ENCODE assay signal across 8 mouse cellular contexts in genomic region chr2:28418034-28418433, GRCm38 (mm10). TPM values are rescaled to one million over a fixed set of nuclear protein-coding genes. Genes with fewer than 3 reads are reported as not detected.
DNase-seq lines count a peak whose midpoint lies in the region; ATAC-seq lines count a peak whose summit lies in the region.

No protein-coding gene starts in this region.

- no peak overlapping the region for H3K9ac ChIP-seq in limb, embryonic 11.5 days (ENCODE audit: low read length)

- H3K27me3 ChIP-seq in limb, embryonic 11.5 days (ENCODE audit: control insufficient read depth, insufficient read depth, low read length): no peaks in the 10 kb centered on the region
- H3K27me3 ChIP-seq in splenic B cell, adult 2 months (ENCODE audit: control insufficient read depth, insufficient read depth, low read length, poor library complexity, severe bottlenecking): no peaks in the 10 kb centered on the region

- no peak overlapping the region for H3K27ac ChIP-seq in limb, embryonic 11.5 days (replicated peaks; ENCODE audit: low read depth, low read length)

- DNase-seq in 3134 (ENCODE audit: extremely low read depth, insufficient read length, low spot score): peak; percentile 46
- peak; percentile 76 for DNase-seq in adrenal gland, adult 8-10 months
- DNase-seq in embryo, embryonic 11 days: peak; percentile 90
- DNase-seq in gastrocnemius, postnatal 36 days: peak; percentile 78 to 80
- peak; percentile 89 for DNase-seq in kidney, adult 9 months
- peak; percentile 96 for DNase-seq in limb, embryonic 11.5 days (ENCODE audit: low spot score)
- DNase-seq in natural killer cell, adult 2 months (ENCODE audit: low spot score in 2 of 2): peak; percentile 75 to 78
- DNase-seq in splenic B cell, adult 2 months (ENCODE audit: low read depth, low spot score): peak; percentile 80

- H3K4me2 ChIP-seq in limb, embryonic 11.5 days (ENCODE audit: low read depth, severe bottlenecking): no peak overlapping the region

- H3K36me3 ChIP-seq in limb, embryonic 11.5 days (ENCODE audit: control insufficient read depth, insufficient read depth, low read length): no peaks in the 10 kb centered on the region
- no peaks in the 10 kb centered on the region for H3K36me3 ChIP-seq in splenic B cell, adult 2 months (ENCODE audit: control insufficient read depth, insufficient read depth, low read length, poor library complexity, severe bottlenecking)

- H3K4me1 ChIP-seq in limb, embryonic 11.5 days (ENCODE audit: control insufficient read depth, insufficient read depth, low read length): no peaks in the 10 kb centered on the region; the same call in 1 of the 2 replicates

- 50% methylated on average over 2 of the region's 2 CpGs for WGBS in limb, embryonic 11.5 days

- no peaks in the 10 kb centered on the region for H3K9me3 ChIP-seq in limb, embryonic 11.5 days (ENCODE audit: control insufficient read depth, low read length)

- H3K4me3 ChIP-seq in limb, embryonic 11.5 days (ENCODE audit: low read depth, low read length): no peak overlapping the region

- no peak for ATAC-seq in limb, embryonic 11.5 days (ENCODE audit: insufficient number of reproducible peaks, low FRiP score, low TSS enrichment, low read depth)

- intact Hi-C loops in gastrocnemius, postnatal 36 days (cut with DNase I): loop anchor here (1.0 to 5.0 kb wide), 2 partner anchors 215 to 646 kb away; no protein-coding TSS in a partner anchor

RNA-seq across cellular contexts. Expression of gene Ppp1r26, which starts 28.6 kb away (rescaled TPM):
- 10 to 100 TPM in 2 of 4 experiments, 1 to 10 TPM in 2; 6.2 to 14.0 (median 10.4) TPM for total RNA-seq in adrenal gland, adult 8-10 months (2022)
- total RNA-seq in gastrocnemius, postnatal 36 days (2021): 1 to 10 TPM; 1.6 to 2.0 TPM
- 5.3 and 5.4 TPM in 2 replicates for polyA plus RNA-seq in limb, embryonic 11.5 days (2014; fragmentation: Nextera tagmentation; extraction: Ambion mirVana)

RNA-seq across cellular contexts. Expression of gene 1700007K13Rik, which starts 48.1 kb away (rescaled TPM):
- total RNA-seq in adrenal gland, adult 8-10 months (2022): under 1 TPM in 3 of 4 experiments, not detected in 1; 0.49 to 0.99 (median 0.89) TPM
- total RNA-seq in gastrocnemius, postnatal 36 days (2021): not detected
- 0.95 and 0.96 TPM in 2 replicates for polyA plus RNA-seq in limb, embryonic 11.5 days (2014; fragmentation: Nextera tagmentation; extraction: Ambion mirVana)

RNA-seq across cellular contexts. Expression of gene Mrps2, which starts 49.8 kb away (rescaled TPM):
- 10 to 100 TPM; 39.7 to 52.1 (median 46.1) TPM for total RNA-seq in adrenal gland, adult 8-10 months (2022)
- total RNA-seq in gastrocnemius, postnatal 36 days (2021): 10 to 100 TPM; 21.4 to 24.8 TPM
- 70.4 and 72.9 TPM in 2 replicates for polyA plus RNA-seq in limb, embryonic 11.5 days (2014; fragmentation: Nextera tagmentation; extraction: Ambion mirVana)

Comparison
In these comparisons a context has a peak if more than half of its experiments do, and no peak if none do; other contexts are left out.
1. DNase-seq: peak in every context shown above with its lines; median percentile 96 in limb, embryonic 11.5 days; 90 in embryo, embryonic 11 days; 89 in kidney, adult 9 months; 80 in splenic B cell, adult 2 months; 79 in gastrocnemius, postnatal 36 days; 76 in natural killer cell, adult 2 months; 76 in adrenal gland, adult 8-10 months; 46 in 3134.